Mouse (Mus musculus): ENCODE data around the gene Cpne5. TPM values are rescaled to one million over a fixed set of nuclear protein-coding genes. Genes with fewer than 3 reads are reported as not detected.
"Not testable (repeated sequence)": the region's sequence is repeated elsewhere in the genome, so short reads cannot be mapped to it uniquely, and the experiment has no call there.

Gene Cpne5
- polyA plus RNA-seq, 1 experiment from 2014 or later = 15.0 TPM

- H3K27ac ChIP-seq (ENCODE audit: low read length) = no peak overlapping the region
- H3K9ac ChIP-seq (replicated peaks; ENCODE audit: low read depth, low read length) = no peak overlapping the region
- 74% methylated on average over 9 of the region's 9 CpGs for whole genome bisulfite sequencing
- ATAC-seq (ENCODE audit: insufficient number of reproducible peaks, insufficient read depth, low FRiP score, low read depth) = no peak
- peaks cover 50% of the 10 kb centered on the region for H3K36me3 ChIP-seq (ENCODE audit: control insufficient read depth, insufficient read depth, low read length)
- H3K4me2 ChIP-seq (replicated peaks; ENCODE audit: low read depth, low read length) = no peak overlapping the region
- H3K27me3 ChIP-seq (ENCODE audit: control insufficient read depth, insufficient read depth, low read length) = no peaks in the 10 kb centered on the region
- H3K9me3 ChIP-seq (ENCODE audit: control insufficient read depth, low read depth, low read length) = no peaks in the 10 kb centered on the region
- no peak overlapping the region for H3K4me3 ChIP-seq (ENCODE audit: low read depth, low read length)
- H3K4me1 ChIP-seq (ENCODE audit: control insufficient read depth, insufficient read depth, low read length) = no peaks in the 10 kb centered on the region
Measured at GRCm38 (mm10) chr17:29253684-29254083, 15.7 kb upstream of the Cpne5 start.

GRCm38 (mm10) chr17:29253236-29253635 is 15.3 kb upstream of the Cpne5 start:
- Histone ChIP-seq H3K9me3 (ENCODE audit: control insufficient read depth, low read depth, low read length) (no peaks in the 10 kb centered on the region), H3K27me3 (ENCODE audit: control insufficient read depth, insufficient read depth, low read length) (no peaks in the 10 kb centered on the region), H3K4me2 (replicated peaks; ENCODE audit: low read depth, low read length) (no peak overlapping the region), H3K36me3 (ENCODE audit: control insufficient read depth, insufficient read depth, low read length) (peaks cover 46% of the 10 kb centered on the region), H3K27ac (ENCODE audit: low read length) (no peak overlapping the region), H3K4me3 (ENCODE audit: low read depth, low read length) (no peak overlapping the region), H3K9ac (replicated peaks; ENCODE audit: low read depth, low read length) (no peak overlapping the region), H3K4me1 (ENCODE audit: control insufficient read depth, insufficient read depth, low read length) (no peaks in the 10 kb centered on the region)
- no peak for ATAC-seq (ENCODE audit: insufficient number of reproducible peaks, insufficient read depth, low FRiP score, low read depth)
- 76% methylated on average over 2 of the region's 2 CpGs for WGBS

GRCm38 (mm10) chr17:29251608-29252390 is 13.8 kb upstream of the Cpne5 start:
- Histone ChIP-seq H3K36me3 (ENCODE audit: control insufficient read depth, insufficient read depth, low read length) (peaks cover 35% of the 10 kb centered on the region), H3K4me2 (replicated peaks; ENCODE audit: low read depth, low read length) (no peak overlapping the region), H3K9me3 (ENCODE audit: control insufficient read depth, low read depth, low read length) (no peaks in the 10 kb centered on the region), H3K9ac (replicated peaks; ENCODE audit: low read depth, low read length) (no peak overlapping the region), H3K27me3 (ENCODE audit: control insufficient read depth, insufficient read depth, low read length) (no peaks in the 10 kb centered on the region), H3K27ac (ENCODE audit: low read length) (no peak overlapping the region; the same call in 1 of the 2 replicates), H3K4me3 (ENCODE audit: low read depth, low read length) (no peak overlapping the region), H3K4me1 (ENCODE audit: control insufficient read depth, insufficient read depth, low read length) (no peaks in the 10 kb centered on the region)
- 74% methylated on average over 15 of the region's 15 CpGs for WGBS
- ATAC-seq (ENCODE audit: insufficient number of reproducible peaks, insufficient read depth, low FRiP score, low read depth) = no peak

- H3K9me3 ChIP-seq (ENCODE audit: control insufficient read depth, low read depth, low read length); H3K4me2 ChIP-seq (replicated peaks; ENCODE audit: low read depth, low read length); H3K9ac ChIP-seq (replicated peaks; ENCODE audit: low read depth, low read length); H3K27ac ChIP-seq (ENCODE audit: low read length); ATAC-seq (ENCODE audit: insufficient number of reproducible peaks, insufficient read depth, low FRiP score, low read depth); H3K4me1 ChIP-seq (ENCODE audit: control insufficient read depth, insufficient read depth, low read length); H3K27me3 ChIP-seq (ENCODE audit: control insufficient read depth, insufficient read depth, low read length); H3K4me3 ChIP-seq (ENCODE audit: low read depth, low read length): not testable (repeated sequence)
- WGBS = 82% methylated on average over 14 of the region's 14 CpGs
- H3K36me3 ChIP-seq (ENCODE audit: control insufficient read depth, insufficient read depth, low read length) = peaks cover 35% of the 10 kb centered on the region
Measured at GRCm38 (mm10) chr17:29251006-29251405, 13.0 kb upstream of the Cpne5 start.

GRCm38 (mm10) chr17:29249512-29249911 is 11.5 kb upstream of the Cpne5 start:
- no peaks in the 10 kb centered on the region for H3K27me3 ChIP-seq (ENCODE audit: control insufficient read depth, insufficient read depth, low read length)
- ATAC-seq (ENCODE audit: insufficient number of reproducible peaks, insufficient read depth, low FRiP score, low read depth) = no peak
- no peak overlapping the region for H3K9ac ChIP-seq (replicated peaks; ENCODE audit: low read depth, low read length)
- H3K4me1 ChIP-seq (ENCODE audit: control insufficient read depth, insufficient read depth, low read length) = peaks cover 5% of the 10 kb centered on the region; the same call in 1 of the 2 replicates
- H3K4me3 ChIP-seq (ENCODE audit: low read depth, low read length) = no peak overlapping the region
- H3K27ac ChIP-seq (ENCODE audit: low read length) = no peak overlapping the region
- no peaks in the 10 kb centered on the region for H3K9me3 ChIP-seq (ENCODE audit: control insufficient read depth, low read depth, low read length)
- peaks cover 30% of the 10 kb centered on the region for H3K36me3 ChIP-seq (ENCODE audit: control insufficient read depth, insufficient read depth, low read length)
- no peak overlapping the region for H3K4me2 ChIP-seq (replicated peaks; ENCODE audit: low read depth, low read length)
- WGBS = 63% methylated on average over 9 of the region's 9 CpGs

GRCm38 (mm10) chr17:29247881-29248280 is 9.9 kb upstream of the Cpne5 start:
- Histone ChIP-seq H3K36me3 (ENCODE audit: control insufficient read depth, insufficient read depth, low read length) (peaks cover 21% of the 10 kb centered on the region), H3K27ac (ENCODE audit: low read length) (no peak overlapping the region), H3K4me2 (replicated peaks; ENCODE audit: low read depth, low read length) (no peak overlapping the region), H3K9ac (replicated peaks; ENCODE audit: low read depth, low read length) (no peak overlapping the region), H3K4me3 (ENCODE audit: low read depth, low read length) (no peak overlapping the region), H3K9me3 (ENCODE audit: control insufficient read depth, low read depth, low read length) (no peaks in the 10 kb centered on the region), H3K27me3 (ENCODE audit: control insufficient read depth, insufficient read depth, low read length) (no peaks in the 10 kb centered on the region), H3K4me1 (ENCODE audit: control insufficient read depth, insufficient read depth, low read length) (peaks cover 5% of the 10 kb centered on the region; the same call in 1 of the 2 replicates)
- 60% methylated on average over 13 of the region's 13 CpGs for WGBS
- no peak for ATAC-seq (ENCODE audit: insufficient number of reproducible peaks, insufficient read depth, low FRiP score, low read depth)

- H3K4me2 ChIP-seq (replicated peaks; ENCODE audit: low read depth, low read length) = no peak overlapping the region
- no peaks in the 10 kb centered on the region for H3K27me3 ChIP-seq (ENCODE audit: control insufficient read depth, insufficient read depth, low read length)
- no peak overlapping the region for H3K9ac ChIP-seq (replicated peaks; ENCODE audit: low read depth, low read length)
- peak; percentile 56; the same call in 1 of the 2 replicates for ATAC-seq (ENCODE audit: insufficient number of reproducible peaks, insufficient read depth, low FRiP score, low read depth)
- H3K4me3 ChIP-seq (ENCODE audit: low read depth, low read length) = no peak overlapping the region
- WGBS = 19% methylated on average over 5 of the region's 5 CpGs
- no peaks in the 10 kb centered on the region for H3K9me3 ChIP-seq (ENCODE audit: control insufficient read depth, low read depth, low read length)
- H3K36me3 ChIP-seq (ENCODE audit: control insufficient read depth, insufficient read depth, low read length) = peaks cover 14% of the 10 kb centered on the region
- H3K4me1 ChIP-seq (ENCODE audit: control insufficient read depth, insufficient read depth, low read length) = peaks cover 5% of the 10 kb centered on the region; the same call in 1 of the 2 replicates
- H3K27ac ChIP-seq (ENCODE audit: low read length) = no peak overlapping the region
Measured at GRCm38 (mm10) chr17:29246602-29247001, 8.6 kb upstream of the Cpne5 start.

GRCm38 (mm10) chr17:29245725-29246124 is 7.8 kb upstream of the Cpne5 start:
- ATAC-seq (ENCODE audit: insufficient number of reproducible peaks, insufficient read depth, low FRiP score, low read depth) = no peak
- no peak overlapping the region for H3K27ac ChIP-seq (ENCODE audit: low read length)
- H3K36me3 ChIP-seq (ENCODE audit: control insufficient read depth, insufficient read depth, low read length) = peaks cover 9% of the 10 kb centered on the region
- H3K4me3 ChIP-seq (ENCODE audit: low read depth, low read length) = no peak overlapping the region
- WGBS = 32% methylated on average over 7 of the region's 7 CpGs
- no peaks in the 10 kb centered on the region for H3K27me3 ChIP-seq (ENCODE audit: control insufficient read depth, insufficient read depth, low read length)
- H3K9ac ChIP-seq (replicated peaks; ENCODE audit: low read depth, low read length) = no peak overlapping the region
- no peak overlapping the region for H3K4me2 ChIP-seq (replicated peaks; ENCODE audit: low read depth, low read length)
- no peaks in the 10 kb centered on the region for H3K9me3 ChIP-seq (ENCODE audit: control insufficient read depth, low read depth, low read length)
- H3K4me1 ChIP-seq (ENCODE audit: control insufficient read depth, insufficient read depth, low read length) = peaks cover 5% of the 10 kb centered on the region; the same call in 1 of the 2 replicates

Data from stomach, embryonic 14.5 days (tissue).